Mouse (Mus musculus): Measurements from ENCODE around the gene Rpl4. TPM values are rescaled to one million over a fixed set of nuclear protein-coding genes. Genes with fewer than 3 reads are reported as not detected.
"Not testable (repeated sequence)": the region's sequence is repeated elsewhere in the genome, so short reads cannot be mapped to it uniquely, and the experiment has no call there.

The Rpl4 gene
- total RNA-seq, 1 experiment from 2014 or later, result 1,635 TPM

GRCm38 (mm10) chr9:64193879-64194278 lies 20.7 kb downstream of the Rpl4 start:
- ATAC-seq (replicated peaks; ENCODE audit: insufficient number of reproducible peaks, low FRiP score, low TSS enrichment, poor library complexity, severe bottlenecking), result no peak

- no peak for ATAC-seq (replicated peaks; ENCODE audit: insufficient number of reproducible peaks, low FRiP score, low TSS enrichment, poor library complexity, severe bottlenecking)
Observed at GRCm38 (mm10) chr9:64195554-64195953, 22.4 kb downstream of the Rpl4 start.

- no peak for ATAC-seq (replicated peaks; ENCODE audit: insufficient number of reproducible peaks, low FRiP score, low TSS enrichment, poor library complexity, severe bottlenecking)
Observed at GRCm38 (mm10) chr9:64197524-64197923, 24.3 kb downstream of the Rpl4 start.

- ATAC-seq (replicated peaks; ENCODE audit: insufficient number of reproducible peaks, low FRiP score, low TSS enrichment, poor library complexity, severe bottlenecking), result no peak
Observed at GRCm38 (mm10) chr9:64198068-64198762, 25.0 kb downstream of the Rpl4 start.

- not testable (repeated sequence) for ATAC-seq (replicated peaks; ENCODE audit: insufficient number of reproducible peaks, low FRiP score, low TSS enrichment, poor library complexity, severe bottlenecking)
Observed at GRCm38 (mm10) chr9:64198763-64199418, 25.7 kb downstream of the Rpl4 start.

GRCm38 (mm10) chr9:64199897-64200296 lies 26.7 kb downstream of the Rpl4 start:
- ATAC-seq (replicated peaks; ENCODE audit: insufficient number of reproducible peaks, low FRiP score, low TSS enrichment, poor library complexity, severe bottlenecking), result no peak

GRCm38 (mm10) chr9:64202331-64202730 lies 29.2 kb downstream of the Rpl4 start:
- ATAC-seq (replicated peaks; ENCODE audit: insufficient number of reproducible peaks, low FRiP score, low TSS enrichment, poor library complexity, severe bottlenecking), result no peak

DNA sequence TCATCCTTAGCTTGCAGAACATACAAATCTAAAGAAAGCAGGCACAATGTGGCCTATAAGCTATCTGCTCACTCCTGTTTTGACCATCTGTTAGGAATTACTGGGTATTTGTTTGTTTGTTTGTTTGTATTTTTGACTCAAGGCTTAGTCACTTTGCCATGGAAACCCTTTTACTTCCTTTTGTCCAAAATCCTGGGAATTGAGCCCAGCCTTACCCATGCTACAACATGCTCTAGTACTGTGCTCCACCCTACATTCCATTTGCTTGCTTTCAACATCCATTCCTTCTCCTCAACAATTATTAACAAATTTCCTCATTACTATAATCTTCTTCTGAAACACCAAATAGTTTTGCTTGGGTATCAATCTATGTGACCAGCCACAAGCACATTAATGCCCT lies 29.7 kb downstream of the Rpl4 start:
- ATAC-seq (replicated peaks; ENCODE audit: insufficient number of reproducible peaks, low FRiP score, low TSS enrichment, poor library complexity, severe bottlenecking), result no peak

- ATAC-seq (replicated peaks; ENCODE audit: insufficient number of reproducible peaks, low FRiP score, low TSS enrichment, poor library complexity, severe bottlenecking), result no peak
Observed at GRCm38 (mm10) chr9:64207509-64208084, 34.4 kb downstream of the Rpl4 start.

DNA sequence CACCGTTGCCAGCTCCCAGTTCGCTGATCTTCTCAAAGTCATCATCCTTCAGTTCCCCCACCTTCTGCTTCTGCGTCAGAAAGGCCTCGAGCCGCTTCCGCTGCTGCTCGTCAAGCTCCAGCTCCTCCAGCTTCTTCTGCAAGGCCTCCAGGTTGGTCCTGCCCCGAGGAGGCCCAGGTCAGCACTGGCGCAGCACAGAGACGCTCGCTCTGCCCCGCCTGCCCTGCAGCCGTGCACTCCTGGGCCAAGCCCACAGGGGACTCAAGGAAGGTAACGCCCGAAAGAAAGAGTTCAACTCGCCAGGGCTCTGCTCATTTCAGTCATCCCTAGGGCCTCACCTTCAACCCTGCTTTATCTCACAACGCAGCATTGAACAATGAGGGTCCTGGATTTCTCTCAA lies 41.3 kb downstream of the Rpl4 start:
- ATAC-seq (replicated peaks; ENCODE audit: insufficient number of reproducible peaks, low FRiP score, low TSS enrichment, poor library complexity, severe bottlenecking), result no peak

- no peak for ATAC-seq (replicated peaks; ENCODE audit: insufficient number of reproducible peaks, low FRiP score, low TSS enrichment, poor library complexity, severe bottlenecking)
Observed at GRCm38 (mm10) chr9:64216090-64216489, 42.9 kb downstream of the Rpl4 start.

- ATAC-seq (replicated peaks; ENCODE audit: insufficient number of reproducible peaks, low FRiP score, low TSS enrichment, poor library complexity, severe bottlenecking), result no peak
Observed at GRCm38 (mm10) chr9:64216641-64217040, 43.5 kb downstream of the Rpl4 start.

GRCm38 (mm10) chr9:64217887-64218286 lies 44.7 kb downstream of the Rpl4 start:
- ATAC-seq (replicated peaks; ENCODE audit: insufficient number of reproducible peaks, low FRiP score, low TSS enrichment, poor library complexity, severe bottlenecking), result no peak

DNA sequence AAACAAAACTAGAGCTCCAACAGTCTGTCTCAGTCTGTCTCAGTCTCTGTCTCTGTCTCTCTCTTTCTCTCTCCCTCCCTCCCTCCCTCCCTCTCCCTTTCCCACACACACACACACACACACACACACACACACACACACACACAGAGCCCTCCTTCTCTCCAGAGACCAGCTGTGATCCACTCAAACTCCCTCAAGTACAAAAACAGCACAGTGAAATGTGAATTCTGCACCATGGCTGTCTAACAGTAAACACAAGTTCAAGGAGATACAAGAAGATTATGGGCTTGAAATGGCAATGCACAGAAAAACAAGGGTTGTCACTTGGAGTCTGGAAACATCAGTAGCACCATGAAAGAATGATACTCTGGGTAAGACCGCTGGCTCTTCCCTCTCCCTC lies 46.1 kb downstream of the Rpl4 start:
- ATAC-seq (replicated peaks; ENCODE audit: insufficient number of reproducible peaks, low FRiP score, low TSS enrichment, poor library complexity, severe bottlenecking), result no peak

DNA sequence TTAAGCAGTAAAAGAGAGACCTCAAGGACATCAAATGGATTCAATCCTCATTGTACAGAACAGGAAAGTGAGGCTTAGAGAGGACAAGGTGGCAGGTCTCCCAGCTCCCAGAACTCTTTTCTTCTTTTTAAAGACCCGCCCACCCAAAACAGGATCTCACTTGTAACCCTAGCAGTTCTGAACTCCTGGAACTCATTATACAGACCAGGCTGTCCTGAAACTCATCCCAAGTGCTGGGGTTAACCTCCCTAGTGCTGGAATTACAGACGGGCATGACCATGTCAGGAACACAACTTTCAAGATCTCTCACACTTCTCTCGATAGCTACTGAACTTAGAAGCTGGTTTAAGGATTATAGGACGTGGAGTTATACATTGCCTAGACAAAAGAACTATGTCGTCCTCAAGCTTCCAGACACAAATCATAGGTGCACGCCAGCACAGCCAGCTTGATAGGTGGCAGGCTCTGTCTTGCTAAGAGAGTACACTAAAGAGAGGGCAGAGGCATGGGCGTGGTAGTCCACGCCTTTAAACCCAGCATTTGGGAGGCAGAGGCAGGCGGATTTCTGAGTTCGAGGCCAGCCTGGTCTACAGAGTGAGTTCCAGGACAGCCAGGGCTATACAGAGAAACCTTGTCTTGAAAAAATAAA lies 46.7 kb downstream of the Rpl4 start:
- no peak for ATAC-seq (replicated peaks; ENCODE audit: insufficient number of reproducible peaks, low FRiP score, low TSS enrichment, poor library complexity, severe bottlenecking)

DNA sequence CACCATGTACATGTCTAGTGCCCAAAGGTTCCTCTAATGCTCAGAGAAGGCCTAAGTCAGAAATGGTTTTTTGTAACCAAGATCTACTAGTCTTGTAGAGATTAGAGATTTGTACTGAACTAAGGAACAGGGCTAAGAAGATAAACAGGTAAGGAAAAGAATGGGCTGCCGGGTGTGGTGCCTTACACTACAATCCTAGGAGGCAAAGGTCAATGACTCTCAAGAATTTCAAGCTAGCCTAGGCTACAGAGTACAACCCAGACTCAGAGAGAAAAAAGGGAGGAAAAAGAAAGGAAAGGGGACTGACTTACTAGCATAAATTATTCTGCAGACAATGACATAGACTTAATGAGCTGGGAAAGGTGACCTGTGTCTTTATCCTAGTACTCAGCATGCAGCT lies 47.4 kb downstream of the Rpl4 start:
- no peak for ATAC-seq (replicated peaks; ENCODE audit: insufficient number of reproducible peaks, low FRiP score, low TSS enrichment, poor library complexity, severe bottlenecking)

DNA sequence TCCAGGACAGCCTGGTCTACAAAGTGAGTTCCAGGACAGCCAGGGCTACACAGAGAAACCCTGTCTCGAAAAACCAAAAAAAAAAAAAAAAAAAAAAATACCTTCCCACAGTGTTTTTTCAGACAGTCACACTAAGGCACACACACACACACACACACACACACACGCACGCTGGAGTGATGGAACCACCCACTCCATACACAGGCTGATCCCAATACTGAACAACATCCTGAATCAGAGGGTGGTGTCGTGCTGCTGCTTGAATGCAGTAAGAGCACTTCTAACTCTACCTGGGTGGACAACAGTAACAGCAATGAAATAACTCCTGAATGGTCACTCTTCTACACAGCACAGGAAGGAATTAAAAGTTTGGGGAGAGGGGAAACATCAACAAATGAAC lies 48.3 kb downstream of the Rpl4 start:
- ATAC-seq (replicated peaks; ENCODE audit: insufficient number of reproducible peaks, low FRiP score, low TSS enrichment, poor library complexity, severe bottlenecking), result no peak

DNA sequence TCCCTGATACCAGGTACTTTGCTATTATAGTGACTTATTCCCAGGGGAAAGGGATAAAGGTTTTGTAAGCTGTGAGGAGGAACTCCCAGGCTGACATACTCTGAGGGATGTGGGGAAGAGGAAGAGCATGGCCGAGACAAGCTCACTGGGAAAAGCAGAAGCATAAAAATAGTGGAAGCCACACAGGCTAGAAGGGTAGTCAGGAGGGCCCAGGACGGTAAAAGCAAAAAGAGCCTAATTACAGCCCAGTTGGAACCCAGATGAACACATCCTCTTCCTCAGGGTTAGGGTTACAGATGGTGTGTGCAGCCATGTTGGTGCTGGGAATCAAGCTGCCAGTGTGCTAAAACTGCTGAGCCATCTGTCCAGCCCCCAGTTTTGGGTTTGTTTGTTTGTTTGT lies 48.9 kb downstream of the Rpl4 start:
- ATAC-seq (replicated peaks; ENCODE audit: insufficient number of reproducible peaks, low FRiP score, low TSS enrichment, poor library complexity, severe bottlenecking), result no peak

DNA sequence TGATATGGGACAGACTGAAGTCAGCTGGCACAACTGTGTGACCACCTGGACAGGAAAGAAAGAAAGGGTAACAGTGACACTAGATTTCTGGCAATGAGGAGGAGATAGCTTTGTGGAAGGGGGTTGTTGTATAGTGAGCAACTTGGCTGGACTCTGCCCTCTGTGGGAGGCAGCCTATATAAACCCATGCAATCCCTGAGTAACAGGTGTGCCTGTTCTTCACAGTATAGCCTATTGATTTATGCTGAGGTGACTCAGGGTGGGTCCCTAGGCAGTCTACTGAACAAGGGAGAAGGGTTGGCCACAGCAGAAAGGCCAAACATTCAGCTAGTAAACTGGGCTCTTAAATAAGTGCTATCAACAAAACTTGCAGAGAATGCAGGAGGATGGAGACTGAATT lies 52.6 kb downstream of the Rpl4 start:
- ATAC-seq (replicated peaks; ENCODE audit: insufficient number of reproducible peaks, low FRiP score, low TSS enrichment, poor library complexity, severe bottlenecking), result no peak

GRCm38 (mm10) chr9:64227736-64228135 lies 54.6 kb downstream of the Rpl4 start:
- no peak for ATAC-seq (replicated peaks; ENCODE audit: insufficient number of reproducible peaks, low FRiP score, low TSS enrichment, poor library complexity, severe bottlenecking)

All from monocyte, adult 5-6 weeks (primary cell).